Mouse (Mus musculus): ENCODE results near the gene Cngb1.

Cngb1 gene

DNA sequence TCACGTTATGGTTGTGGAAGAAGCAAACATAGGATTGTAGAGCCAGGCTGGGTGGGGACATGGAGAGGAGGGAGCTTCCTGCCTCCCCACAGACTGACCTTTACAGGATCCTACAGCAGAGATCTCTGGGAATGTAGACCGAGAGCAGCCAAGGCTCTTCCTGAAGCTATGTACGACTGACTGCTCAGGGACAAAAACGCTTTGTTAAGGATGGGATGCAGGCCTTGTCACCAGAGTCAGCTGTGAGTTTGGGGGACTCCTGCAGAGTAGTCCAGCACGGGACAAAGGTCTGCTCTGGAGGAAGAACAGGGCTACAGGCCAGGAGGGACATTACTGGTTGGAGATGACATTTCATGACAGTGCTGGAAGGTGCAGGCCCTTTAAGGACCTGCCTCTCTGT, 18.3 kb upstream of the Cngb1 start:
- no peak for DNase-seq (ENCODE audit: low read depth, low spot score)

GRCm38 (mm10) chr8:95323201-95323600, 16.8 kb upstream of the Cngb1 start:
- no peak for DNase-seq (ENCODE audit: low read depth, low spot score)

DNA sequence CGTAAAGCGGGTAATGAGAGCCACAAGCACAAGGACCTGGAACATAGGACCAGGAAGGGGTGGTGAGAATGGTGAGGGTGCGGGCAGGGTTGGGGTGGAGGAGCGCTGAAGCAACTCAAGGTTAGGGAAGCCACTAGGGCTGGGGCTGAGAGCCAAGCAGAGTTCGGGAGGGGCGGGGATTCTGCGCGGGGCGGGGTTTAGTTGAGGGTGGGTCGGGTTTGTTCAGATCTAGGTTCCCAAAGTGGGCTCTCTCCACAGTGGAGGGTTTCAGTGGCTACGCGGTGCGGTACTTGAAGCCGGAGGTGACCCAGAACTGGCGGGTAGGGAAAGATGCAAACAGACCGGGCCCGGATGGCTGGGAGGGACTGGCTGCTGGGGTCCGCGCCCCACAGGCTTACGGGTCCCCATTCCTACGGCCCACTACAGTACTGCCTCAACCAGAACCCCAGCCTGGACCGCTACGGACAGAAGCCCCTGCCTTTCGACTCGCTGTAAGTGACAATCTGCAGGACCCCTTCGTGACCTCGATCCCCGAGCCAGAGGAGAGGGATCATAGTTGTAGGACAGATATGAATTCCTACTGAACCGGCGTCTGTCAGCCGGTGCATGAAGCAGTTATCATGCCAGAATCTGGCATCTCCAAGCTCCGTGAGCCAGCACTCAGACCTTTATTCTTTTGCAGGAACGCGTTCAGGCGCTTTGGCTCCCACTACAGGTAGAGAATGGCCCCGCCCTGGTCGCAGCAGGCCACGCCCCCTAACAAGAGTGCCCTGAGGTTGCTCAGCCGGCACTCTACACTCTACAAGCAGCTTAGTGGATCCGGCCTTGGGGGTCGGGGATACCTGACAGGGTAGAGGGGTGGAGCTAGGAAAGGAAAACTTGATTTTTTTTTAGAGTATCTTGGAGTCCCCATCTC, 14.1 kb upstream of the Cngb1 start:
- peak; percentile 48 for DNase-seq (ENCODE audit: low read depth, low spot score)

DNA sequence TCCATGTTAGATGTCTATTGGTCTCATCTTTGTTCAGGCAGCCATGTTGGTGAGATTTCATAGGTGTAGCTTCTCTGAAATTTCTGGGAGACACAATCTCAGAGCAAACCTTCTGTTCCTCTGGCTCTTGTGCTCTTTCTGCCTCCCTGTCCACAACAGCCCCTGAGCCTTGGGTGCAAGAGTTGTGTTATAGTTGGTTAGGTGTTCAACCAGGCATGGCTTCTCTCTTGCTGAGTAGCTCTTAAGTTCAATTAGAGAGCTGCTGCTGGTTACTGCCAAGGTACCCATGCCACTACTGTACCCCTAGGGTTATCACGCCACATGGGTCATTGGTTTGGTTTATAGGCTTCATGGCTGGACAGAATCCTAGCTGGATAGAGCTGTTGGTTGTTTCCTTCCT, 9.0 kb upstream of the Cngb1 start:
- DNase-seq (ENCODE audit: low read depth, low spot score), result no peak

DNA sequence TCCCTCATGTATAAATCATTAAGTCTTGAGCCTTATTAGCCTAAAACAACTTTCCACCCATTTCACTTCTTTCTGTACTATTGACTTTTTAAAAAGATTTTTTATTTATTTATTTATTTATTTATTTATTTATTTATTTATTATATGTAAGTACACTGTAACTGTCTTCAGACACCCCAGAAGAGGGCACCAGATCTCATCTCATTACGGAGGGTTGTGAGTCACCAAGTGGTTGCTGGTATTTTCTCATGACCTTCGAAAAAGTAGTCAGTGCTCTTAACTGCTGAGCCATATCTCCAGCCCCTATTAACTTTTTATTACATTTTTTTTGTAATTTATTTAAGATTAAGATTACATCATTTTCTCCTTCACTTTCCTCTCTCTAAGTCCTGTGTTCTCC, 8.3 kb upstream of the Cngb1 start:
- DNase-seq (ENCODE audit: low read depth, low spot score), result no peak

- DNase-seq (ENCODE audit: low read depth, low spot score), result no peak
These were observed 7.5 kb upstream of the Cngb1 start for GRCm38 (mm10) chr8:95313857-95314256.

- DNase-seq (ENCODE audit: low read depth, low spot score), result no peak
These were observed 6.5 kb upstream of the Cngb1 start for GRCm38 (mm10) chr8:95312836-95313235.

DNA sequence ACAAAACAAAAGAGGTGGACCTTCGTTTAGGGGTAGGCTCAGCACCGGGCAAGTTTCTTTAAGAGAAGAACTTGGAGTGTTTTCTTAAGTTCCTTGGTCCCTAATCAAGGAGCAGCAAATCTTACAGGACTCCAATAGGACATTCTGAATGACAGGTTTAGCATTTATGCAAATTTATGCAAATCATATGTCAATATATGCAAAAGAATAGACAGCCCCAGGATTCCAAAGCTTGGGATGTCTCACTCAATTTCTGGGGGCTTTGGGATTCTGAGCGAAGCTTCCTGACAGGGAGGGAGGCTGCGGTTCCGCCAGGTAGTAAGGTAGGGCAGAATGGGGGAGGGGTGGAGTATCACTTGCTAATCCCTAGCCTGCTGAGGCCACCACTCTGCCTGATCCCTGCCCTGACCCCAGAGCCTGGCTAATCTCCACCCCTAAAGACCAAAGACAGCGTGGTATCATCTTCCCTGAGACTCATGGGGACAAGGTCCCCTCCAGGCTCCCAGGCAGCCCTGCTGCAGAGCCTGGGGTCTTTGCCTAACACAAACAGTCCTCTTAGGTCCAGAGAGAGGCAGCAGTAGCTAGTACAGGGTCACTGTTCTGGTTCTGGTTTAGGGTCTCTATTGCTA, 4.1 kb upstream of the Cngb1 start, which contains the start of gene Tepp:
Tepp (plus strand) TSS at position 225 of the 629 bp plus-strand sequence.
- no peak for DNase-seq (ENCODE audit: low read depth, low spot score)

GRCm38 (mm10) chr8:95305526-95305925, 859 bp downstream of the Cngb1 start:
- no peak for DNase-seq (ENCODE audit: low read depth, low spot score)

DNA sequence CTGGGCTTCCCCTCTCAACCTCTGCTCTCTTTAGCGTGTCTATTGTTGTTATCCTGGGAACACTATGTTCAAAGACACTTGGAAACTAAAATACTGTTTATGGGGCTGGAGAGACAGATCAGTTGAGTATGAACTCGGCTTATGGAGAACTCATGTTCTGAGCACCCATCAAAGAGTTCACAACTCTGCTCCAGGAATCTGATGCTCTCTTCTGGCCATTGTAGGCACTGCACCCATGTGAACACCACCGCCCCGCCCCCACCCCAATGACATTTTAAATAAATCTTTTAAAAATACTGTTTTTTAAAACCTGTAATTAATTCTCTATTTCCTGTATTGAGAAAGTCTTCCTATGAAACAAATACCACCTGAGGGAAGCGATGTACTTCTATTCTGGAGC, 4.0 kb downstream of the Cngb1 start:
- DNase-seq (ENCODE audit: low read depth, low spot score), result peak; percentile 34

DNA sequence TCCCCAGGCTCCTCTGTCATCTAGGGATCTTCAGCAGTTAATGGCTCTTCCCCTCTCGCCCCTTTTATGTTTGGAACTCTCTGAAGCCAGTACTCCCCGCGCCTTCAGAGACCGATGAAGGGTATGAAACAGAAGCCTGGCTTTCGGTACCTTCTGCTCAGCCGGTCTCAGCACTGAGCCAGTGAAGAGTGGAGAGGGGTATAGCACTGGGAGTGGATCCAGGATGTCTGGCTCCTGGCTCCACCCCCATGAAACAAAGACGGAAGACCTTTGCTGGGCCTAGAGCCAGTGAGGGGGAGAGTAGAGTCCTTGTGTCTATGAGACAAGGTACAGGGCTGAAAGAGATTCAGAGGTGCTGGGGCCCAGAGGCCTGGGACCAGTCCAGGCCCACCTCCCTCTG, 12.5 kb downstream of the Cngb1 start:
- no peak for DNase-seq (ENCODE audit: low read depth, low spot score)

- DNase-seq (ENCODE audit: low read depth, low spot score), result no peak
These were observed 13.2 kb downstream of the Cngb1 start for GRCm38 (mm10) chr8:95293172-95293571.

DNA sequence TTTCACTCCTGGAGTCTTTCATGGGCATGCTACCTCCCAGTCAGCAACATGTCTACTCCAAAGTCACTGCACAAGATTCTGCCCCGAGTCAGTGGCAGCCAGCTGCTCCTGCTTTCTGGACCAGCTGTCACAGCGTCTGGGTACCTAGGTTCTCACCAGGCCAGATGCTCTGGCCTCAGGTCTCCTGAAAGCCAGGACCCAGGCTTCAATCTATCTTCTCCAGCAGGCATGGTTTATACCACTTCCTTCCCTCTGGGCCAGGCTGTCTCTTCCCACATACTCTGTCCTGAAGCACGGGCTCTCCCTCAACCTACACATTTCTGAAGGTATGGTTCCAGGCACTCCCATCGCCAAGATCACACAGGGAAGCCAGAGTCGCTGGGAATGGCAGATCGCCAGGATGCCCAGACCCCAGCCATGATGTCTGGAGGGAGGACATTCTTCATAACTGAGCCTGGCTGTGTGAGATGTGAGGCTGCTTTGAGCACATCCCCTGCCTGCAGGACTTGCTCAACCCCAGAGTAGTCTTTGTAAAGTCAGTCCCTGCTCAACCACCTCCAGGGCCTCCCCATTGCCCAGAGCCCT, 17.2 kb downstream of the Cngb1 start:
- no peak for DNase-seq (ENCODE audit: low read depth, low spot score)

DNA sequence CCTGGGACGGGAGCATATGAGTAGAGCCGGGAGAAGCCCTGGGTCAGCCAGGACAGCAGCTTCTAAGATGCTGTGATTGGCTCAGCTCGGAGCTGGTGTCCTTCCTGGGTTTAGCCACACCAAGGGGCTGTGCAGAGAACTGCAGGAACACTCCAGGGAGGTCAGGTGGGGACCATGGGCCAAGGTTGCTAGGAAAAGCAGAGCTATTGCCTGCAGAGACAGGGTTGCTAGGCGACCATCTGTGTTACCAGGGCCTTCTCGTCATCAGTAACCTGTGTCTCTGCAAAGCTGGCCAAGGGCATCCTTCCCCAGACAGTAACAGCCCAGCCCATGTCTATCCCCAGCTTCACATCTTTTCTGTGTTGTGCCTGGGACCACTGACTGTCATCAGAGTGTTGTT, 24.9 kb downstream of the Cngb1 start:
- peak; percentile 14 for DNase-seq (ENCODE audit: low read depth, low spot score)

GRCm38 (mm10) chr8:95272871-95273270, 33.5 kb downstream of the Cngb1 start:
- no peak for DNase-seq (ENCODE audit: low read depth, low spot score)

GRCm38 (mm10) chr8:95271841-95272240, 34.5 kb downstream of the Cngb1 start:
- DNase-seq (ENCODE audit: low read depth, low spot score), result no peak

GRCm38 (mm10) chr8:95270501-95270900, 35.9 kb downstream of the Cngb1 start:
- DNase-seq (ENCODE audit: low read depth, low spot score), result no peak

- DNase-seq (ENCODE audit: low read depth, low spot score), result no peak
These were observed 44.2 kb downstream of the Cngb1 start for GRCm38 (mm10) chr8:95262181-95262580.

GRCm38 (mm10) chr8:95255611-95256010, 50.8 kb downstream of the Cngb1 start:
- DNase-seq (ENCODE audit: low read depth, low spot score), result no peak

DNA sequence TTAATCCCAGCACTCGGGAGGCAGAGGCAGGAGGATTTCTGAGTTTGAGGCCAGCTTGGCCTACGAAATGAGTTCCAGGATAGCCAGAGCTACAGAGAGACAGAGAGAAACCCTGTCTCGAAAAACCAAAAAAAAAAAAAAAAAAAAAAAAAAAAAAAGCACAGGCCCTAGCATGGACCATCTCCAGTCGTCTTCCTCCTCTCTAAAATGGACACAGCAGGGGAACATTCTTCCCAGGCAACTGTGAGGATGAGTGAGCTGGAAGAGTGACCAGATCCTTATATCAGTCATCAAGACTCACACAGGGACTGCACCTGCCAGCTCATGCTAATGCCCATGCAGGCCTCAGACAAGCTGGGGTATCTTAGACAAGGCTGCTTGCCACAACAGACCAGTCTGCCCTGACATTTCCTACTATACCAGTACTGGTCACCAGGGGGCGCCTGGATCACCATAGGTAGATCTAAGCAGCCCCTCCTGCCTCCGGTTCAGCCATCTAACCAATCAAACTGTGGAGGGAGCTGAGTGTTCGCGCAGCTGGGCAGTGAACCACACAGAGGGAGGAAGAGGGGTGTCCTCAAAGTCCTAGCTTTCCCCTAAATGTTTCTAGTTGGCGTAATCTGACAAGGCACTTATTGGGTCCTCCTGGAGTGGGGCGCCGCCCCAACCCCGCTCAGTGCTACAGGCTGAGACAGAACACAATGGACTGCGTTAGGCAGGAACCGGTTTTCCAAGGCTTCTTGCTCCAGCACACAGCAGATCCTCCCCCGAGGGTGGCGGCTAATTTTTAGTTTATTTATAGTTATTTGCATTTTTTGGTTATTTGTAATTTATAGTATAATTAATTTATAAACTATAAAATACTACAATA, 51.6 kb downstream of the Cngb1 start:
- peak; percentile 96 for DNase-seq (ENCODE audit: low read depth, low spot score)

GRCm38 (mm10) chr8:95252056-95252455, 54.3 kb downstream of the Cngb1 start:
- no peak for DNase-seq (ENCODE audit: low read depth, low spot score)

DNA sequence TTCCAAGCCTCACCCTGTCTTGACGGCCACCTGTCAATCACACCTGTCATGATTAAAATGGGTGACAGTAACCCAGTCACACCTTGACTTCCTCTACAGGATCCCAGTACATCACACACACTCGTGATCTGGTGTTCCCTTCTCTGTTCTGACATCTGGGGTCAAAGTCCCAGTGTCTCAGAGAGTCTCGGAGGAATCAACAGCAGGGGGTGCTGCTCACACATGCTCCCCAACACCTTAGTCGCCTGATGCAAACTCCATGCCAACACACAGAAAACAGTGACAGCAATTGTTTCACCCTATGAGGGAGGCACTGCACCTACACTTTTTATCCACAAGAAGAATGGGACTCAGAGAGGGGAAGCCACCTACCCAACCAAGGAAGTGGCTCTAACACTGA, 56.5 kb downstream of the Cngb1 start:
- no peak for DNase-seq (ENCODE audit: low read depth, low spot score)

Data from mesoderm, embryonic 11.5 days (tissue).